Mouse (Mus musculus): ENCODE results near the gene Tmem54. TPM values are rescaled to one million over a fixed set of nuclear protein-coding genes. Genes with fewer than 3 reads are reported as not detected.

Tmem54 gene
- polyA plus RNA-seq, 1 experiment from 2014 or later, result 363 TPM

DNA sequence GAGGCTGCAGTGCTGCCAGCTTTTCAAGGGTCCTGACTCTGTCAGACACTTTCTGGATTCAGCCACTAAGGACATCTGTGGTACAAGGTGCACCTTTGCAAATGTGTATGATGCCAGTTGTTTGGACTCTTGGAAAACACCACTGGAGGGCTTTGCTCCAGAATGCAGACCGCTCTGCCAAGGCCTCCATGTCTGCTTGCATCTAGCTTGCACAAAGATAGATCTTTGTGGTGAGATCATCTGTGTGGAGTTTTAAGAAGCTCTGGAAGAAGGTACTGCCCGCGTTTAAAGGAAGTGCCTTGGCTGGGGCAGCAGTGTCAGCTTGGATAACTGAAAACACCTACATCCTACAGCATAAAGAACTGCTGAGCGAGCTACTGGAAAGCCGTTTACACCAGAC is 38.2 kb downstream of the Tmem54 start:
- H3K9ac ChIP-seq (ENCODE audit: low read depth, low read length), result no peak overlapping the region
- no peaks in the 10 kb centered on the region for H3K27me3 ChIP-seq (replicated peaks; ENCODE audit: control insufficient read depth, insufficient read depth, low read length)
- H3K36me3 ChIP-seq (ENCODE audit: control insufficient read depth, insufficient read depth), result no peaks in the 10 kb centered on the region; the same call in 1 of the 2 replicates
- WGBS, result 75% methylated on average over 5 of the region's 5 CpGs
- H3K4me3 ChIP-seq (ENCODE audit: low read depth, low read length), result no peak overlapping the region
- no peak for ATAC-seq
- H3K9me3 ChIP-seq (ENCODE audit: control insufficient read depth), result no peaks in the 10 kb centered on the region
- TF ChIP-seq CTCF (IDR thresholded peaks at IDR 0.05; ENCODE audit: low read depth), result no peak
- no peak overlapping the region for H3K27ac ChIP-seq (ENCODE audit: low read depth, low read length)
- H3K4me1 ChIP-seq (replicated peaks; ENCODE audit: control insufficient read depth, insufficient read depth, low read length), result peaks cover 4% of the 10 kb centered on the region; the same call in 1 of the 2 replicates
- no peak overlapping the region for H3K4me2 ChIP-seq (replicated peaks; ENCODE audit: low read depth)

- ATAC-seq, result no peak
- no peaks in the 10 kb centered on the region for H3K9me3 ChIP-seq (ENCODE audit: control insufficient read depth)
- TF ChIP-seq CTCF (IDR thresholded peaks at IDR 0.05; ENCODE audit: low read depth), result no peak
- peaks cover 4% of the 10 kb centered on the region; the same call in 1 of the 2 replicates for H3K4me1 ChIP-seq (replicated peaks; ENCODE audit: control insufficient read depth, insufficient read depth, low read length)
- WGBS, result 60% methylated on average over 16 of the region's 16 CpGs
- peaks cover 1% of the 10 kb centered on the region for H3K36me3 ChIP-seq (ENCODE audit: control insufficient read depth, insufficient read depth)
- H3K4me3 ChIP-seq (ENCODE audit: low read depth, low read length), result no peak overlapping the region
- H3K9ac ChIP-seq (ENCODE audit: low read depth, low read length), result no peak overlapping the region
- H3K27me3 ChIP-seq (replicated peaks; ENCODE audit: control insufficient read depth, insufficient read depth, low read length), result no peaks in the 10 kb centered on the region
- no peak overlapping the region for H3K27ac ChIP-seq (ENCODE audit: low read depth, low read length)
- H3K4me2 ChIP-seq (replicated peaks; ENCODE audit: low read depth), result no peak overlapping the region
Observed at GRCm38 (mm10) chr4:129144401-129145367, 39.3 kb downstream of the Tmem54 start.

DNA sequence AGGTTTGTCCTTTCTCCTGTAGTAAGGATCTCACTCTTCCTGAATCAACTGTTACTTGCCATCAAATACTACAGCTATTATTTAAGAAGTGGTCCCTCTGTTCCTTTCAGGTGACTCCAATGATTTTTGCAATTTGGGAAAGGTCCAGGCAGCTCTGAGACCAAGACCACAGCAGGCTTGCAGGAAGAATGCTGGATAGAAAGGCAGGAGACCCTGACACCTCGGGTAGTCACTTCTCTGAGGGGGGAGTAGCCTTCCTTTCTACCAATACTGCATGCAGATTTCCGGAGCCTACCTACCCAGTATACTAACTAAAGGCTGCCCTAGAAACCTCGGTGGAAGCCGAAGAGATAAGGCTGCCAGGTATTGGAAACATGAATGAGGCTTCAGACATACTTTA is 40.1 kb downstream of the Tmem54 start:
- ATAC-seq, result no peak
- H3K9ac ChIP-seq (ENCODE audit: low read depth, low read length), result no peak overlapping the region
- no peak overlapping the region for H3K4me2 ChIP-seq (replicated peaks; ENCODE audit: low read depth)
- 33% methylated on average over 4 of the region's 4 CpGs for WGBS
- no peak overlapping the region for H3K4me3 ChIP-seq (ENCODE audit: low read depth, low read length)
- no peaks in the 10 kb centered on the region for H3K27me3 ChIP-seq (replicated peaks; ENCODE audit: control insufficient read depth, insufficient read depth, low read length)
- H3K36me3 ChIP-seq (ENCODE audit: control insufficient read depth, insufficient read depth), result peaks cover 5% of the 10 kb centered on the region
- no peak for TF ChIP-seq CTCF (IDR thresholded peaks at IDR 0.05; ENCODE audit: low read depth)
- H3K4me1 ChIP-seq (replicated peaks; ENCODE audit: control insufficient read depth, insufficient read depth, low read length), result peaks cover 4% of the 10 kb centered on the region; the same call in 1 of the 2 replicates
- no peaks in the 10 kb centered on the region for H3K9me3 ChIP-seq (ENCODE audit: control insufficient read depth)
- no peak overlapping the region for H3K27ac ChIP-seq (ENCODE audit: low read depth, low read length)

GRCm38 (mm10) chr4:129145943-129146342 is 40.6 kb downstream of the Tmem54 start:
- Histone ChIP-seq H3K27ac (ENCODE audit: low read depth, low read length) (no peak overlapping the region), H3K27me3 (replicated peaks; ENCODE audit: control insufficient read depth, insufficient read depth, low read length) (no peaks in the 10 kb centered on the region), H3K4me2 (replicated peaks; ENCODE audit: low read depth) (no peak overlapping the region; the same call in 1 of the 2 replicates), H3K36me3 (ENCODE audit: control insufficient read depth, insufficient read depth) (peaks cover 5% of the 10 kb centered on the region), H3K4me3 (ENCODE audit: low read depth, low read length) (no peak overlapping the region), H3K9me3 (ENCODE audit: control insufficient read depth) (no peaks in the 10 kb centered on the region), H3K9ac (ENCODE audit: low read depth, low read length) (no peak overlapping the region), H3K4me1 (replicated peaks; ENCODE audit: control insufficient read depth, insufficient read depth, low read length) (peaks cover 4% of the 10 kb centered on the region; the same call in 1 of the 2 replicates)
- WGBS, result 29% methylated on average over 4 of the region's 4 CpGs
- no peak for ATAC-seq
- no peak for TF ChIP-seq CTCF (IDR thresholded peaks at IDR 0.05; ENCODE audit: low read depth)

GRCm38 (mm10) chr4:129146392-129146791 is 41.0 kb downstream of the Tmem54 start:
- Histone ChIP-seq H3K27me3 (replicated peaks; ENCODE audit: control insufficient read depth, insufficient read depth, low read length) (no peaks in the 10 kb centered on the region), H3K9ac (ENCODE audit: low read depth, low read length) (no peak overlapping the region), H3K27ac (ENCODE audit: low read depth, low read length) (no peak overlapping the region; the same call in 1 of the 2 replicates), H3K36me3 (ENCODE audit: control insufficient read depth, insufficient read depth) (peaks cover 5% of the 10 kb centered on the region), H3K4me1 (replicated peaks; ENCODE audit: control insufficient read depth, insufficient read depth, low read length) (peaks cover 4% of the 10 kb centered on the region; the same call in 1 of the 2 replicates), H3K4me3 (ENCODE audit: low read depth, low read length) (no peak overlapping the region), H3K4me2 (replicated peaks; ENCODE audit: low read depth) (no peak overlapping the region), H3K9me3 (ENCODE audit: control insufficient read depth) (no peaks in the 10 kb centered on the region)
- 42% methylated on average over 2 of the region's 2 CpGs for WGBS
- TF ChIP-seq CTCF (IDR thresholded peaks at IDR 0.05; ENCODE audit: low read depth), result no peak
- no peak for ATAC-seq

- WGBS, result 82% methylated on average over 13 of the region's 13 CpGs
- no peaks in the 10 kb centered on the region for H3K9me3 ChIP-seq (ENCODE audit: control insufficient read depth)
- no peak overlapping the region for H3K9ac ChIP-seq (ENCODE audit: low read depth, low read length)
- no peak overlapping the region for H3K4me2 ChIP-seq (replicated peaks; ENCODE audit: low read depth)
- H3K4me1 ChIP-seq (replicated peaks; ENCODE audit: control insufficient read depth, insufficient read depth, low read length), result no peaks in the 10 kb centered on the region; the same call in 1 of the 2 replicates
- ATAC-seq, result no peak
- no peak for TF ChIP-seq CTCF (IDR thresholded peaks at IDR 0.05; ENCODE audit: low read depth)
- H3K27me3 ChIP-seq (replicated peaks; ENCODE audit: control insufficient read depth, insufficient read depth, low read length), result no peaks in the 10 kb centered on the region
- peaks cover 9% of the 10 kb centered on the region for H3K36me3 ChIP-seq (ENCODE audit: control insufficient read depth, insufficient read depth)
- H3K4me3 ChIP-seq (ENCODE audit: low read depth, low read length), result no peak overlapping the region
- H3K27ac ChIP-seq (ENCODE audit: low read depth, low read length), result no peak overlapping the region
Observed at GRCm38 (mm10) chr4:129147552-129148103, 42.3 kb downstream of the Tmem54 start.
